Mouse (Mus musculus): Measurements from ENCODE around the gene Lactbl1.

The Lactbl1 gene

DNA sequence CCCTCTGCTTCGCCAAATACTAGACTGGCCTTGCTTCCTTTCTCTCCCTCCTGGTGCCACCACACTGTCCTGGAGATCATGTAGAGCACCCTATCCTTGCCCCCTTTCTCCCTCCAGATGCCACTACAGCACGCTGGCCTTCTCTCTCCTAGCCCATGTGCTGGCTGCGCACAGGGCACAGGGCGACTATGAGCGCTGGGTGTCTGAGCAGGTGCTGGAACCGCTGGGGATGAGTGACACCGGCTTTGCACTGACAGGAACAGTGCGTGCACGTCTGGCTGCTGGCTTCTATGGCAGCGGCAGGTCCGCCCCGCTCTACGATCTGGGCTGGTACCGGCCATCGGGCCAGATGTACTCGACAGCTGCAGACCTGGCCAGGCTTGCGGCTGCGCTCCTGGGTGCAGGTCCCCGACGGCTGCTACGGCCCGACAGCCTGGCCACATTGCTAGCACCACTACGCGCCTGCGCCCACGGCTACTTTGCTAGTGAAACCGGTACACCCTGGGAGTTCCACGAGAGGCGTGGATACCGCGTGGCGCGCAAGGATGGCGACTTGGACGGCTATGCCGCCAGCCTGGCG is 14.7 kb downstream of the Lactbl1 start:
- no peak for DNase-seq (ENCODE audit: low spot score)

DNA sequence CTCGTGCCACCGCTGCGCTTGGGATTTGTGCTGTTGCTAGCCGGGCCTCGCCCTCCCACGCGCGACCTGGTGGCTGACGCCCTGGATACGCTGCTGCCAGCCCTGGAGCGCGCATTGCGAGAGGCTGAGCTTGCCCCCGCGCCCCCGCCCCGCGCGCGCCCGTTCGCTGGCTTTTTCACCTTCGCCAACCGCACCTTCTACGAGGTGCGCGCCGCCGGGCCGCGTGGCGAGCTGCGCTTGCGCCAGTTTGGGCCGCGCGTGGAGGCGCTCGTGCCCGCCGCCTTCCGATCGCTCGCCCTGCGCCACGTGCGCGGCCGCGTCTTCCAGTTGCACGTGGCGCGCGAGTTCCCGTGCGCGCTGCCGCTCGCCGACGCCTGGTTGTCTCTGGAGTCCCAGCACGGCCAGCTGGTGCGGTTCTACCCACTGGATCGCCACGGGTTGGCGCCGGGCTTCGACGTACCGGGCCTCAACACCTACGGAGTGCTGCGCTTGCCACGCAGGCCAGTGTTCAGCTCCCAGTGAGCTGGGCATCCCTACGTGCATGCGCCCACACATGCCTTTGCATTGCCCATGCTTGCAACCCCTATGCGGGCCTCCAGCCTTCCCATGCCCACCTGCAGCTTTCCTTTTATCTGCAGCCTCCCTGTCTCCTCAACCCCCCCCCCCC is 15.3 kb downstream of the Lactbl1 start:
- DNase-seq (ENCODE audit: low spot score) = peak; percentile 24

- DNase-seq (ENCODE audit: low spot score) = no peak
Observed at GRCm38 (mm10) chr4:136638230-136638750, 15.9 kb downstream of the Lactbl1 start.

- no peak for DNase-seq (ENCODE audit: low spot score)
Observed at GRCm38 (mm10) chr4:136638890-136639289, 16.5 kb downstream of the Lactbl1 start.

GRCm38 (mm10) chr4:136648922-136649479 is 26.6 kb downstream of the Lactbl1 start:
- peak; percentile 88 for DNase-seq (ENCODE audit: low spot score)

GRCm38 (mm10) chr4:136649480-136650196 is 27.2 kb downstream of the Lactbl1 start:
- DNase-seq (ENCODE audit: low spot score) = no peak

DNA sequence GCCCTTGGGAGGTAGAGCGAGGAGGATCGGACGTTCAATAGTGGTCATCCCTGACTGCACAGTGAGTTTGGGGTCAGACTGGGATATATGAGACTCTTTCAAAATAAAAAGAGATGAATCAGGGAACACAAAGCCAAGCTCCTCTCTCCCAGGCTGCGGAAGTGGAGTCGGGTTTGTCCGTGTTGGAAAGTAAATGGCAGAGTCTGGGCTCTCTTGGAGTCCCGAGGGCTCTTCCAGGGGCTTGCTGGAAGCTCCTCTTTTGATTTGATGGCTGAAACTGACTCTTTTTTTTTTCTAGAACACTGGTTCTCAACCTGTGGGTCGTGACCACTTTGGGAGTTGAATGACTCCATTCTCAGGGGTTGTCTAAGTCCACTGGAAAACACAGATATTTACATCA is 27.8 kb downstream of the Lactbl1 start:
- no peak for DNase-seq (ENCODE audit: low spot score)

- DNase-seq (ENCODE audit: low spot score) = no peak
Observed at GRCm38 (mm10) chr4:136651357-136651811, 29.0 kb downstream of the Lactbl1 start.

DNA sequence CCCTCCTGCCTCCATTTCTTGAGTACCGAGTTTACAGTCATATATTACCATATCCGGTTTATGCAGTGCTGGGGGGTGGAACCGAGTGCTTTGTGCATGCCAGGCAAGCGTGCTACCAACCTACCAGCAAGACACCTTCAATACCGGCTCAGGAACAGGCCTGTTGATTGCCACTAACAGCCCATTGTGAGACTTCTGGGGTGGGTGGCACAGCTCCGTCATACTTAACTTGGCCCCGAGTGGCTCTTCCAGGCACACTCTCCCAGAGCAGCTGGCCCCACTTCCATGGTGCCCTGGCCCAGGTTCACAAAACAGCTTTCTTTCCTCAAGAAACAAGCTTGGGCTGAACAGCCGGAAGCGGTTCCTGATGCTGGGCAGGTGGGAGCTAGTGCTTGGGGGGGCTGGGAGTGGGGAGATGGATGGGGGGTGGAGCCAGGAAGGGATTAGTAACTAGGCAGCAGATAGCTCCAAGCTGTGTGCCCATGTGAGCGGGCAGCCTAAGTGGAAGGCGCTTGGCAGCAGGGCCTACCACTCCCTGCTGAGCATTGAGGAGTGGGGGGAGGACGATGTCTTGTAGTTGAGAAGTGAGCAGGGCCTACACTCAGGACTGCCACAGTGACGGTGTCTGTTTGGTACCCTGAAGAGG is 29.6 kb downstream of the Lactbl1 start:
- no peak for DNase-seq (ENCODE audit: low spot score)

GRCm38 (mm10) chr4:136652528-136652910 is 30.1 kb downstream of the Lactbl1 start:
- DNase-seq (ENCODE audit: low spot score) = no peak

GRCm38 (mm10) chr4:136653019-136653418 is 30.6 kb downstream of the Lactbl1 start:
- DNase-seq (ENCODE audit: low spot score) = no peak

DNA sequence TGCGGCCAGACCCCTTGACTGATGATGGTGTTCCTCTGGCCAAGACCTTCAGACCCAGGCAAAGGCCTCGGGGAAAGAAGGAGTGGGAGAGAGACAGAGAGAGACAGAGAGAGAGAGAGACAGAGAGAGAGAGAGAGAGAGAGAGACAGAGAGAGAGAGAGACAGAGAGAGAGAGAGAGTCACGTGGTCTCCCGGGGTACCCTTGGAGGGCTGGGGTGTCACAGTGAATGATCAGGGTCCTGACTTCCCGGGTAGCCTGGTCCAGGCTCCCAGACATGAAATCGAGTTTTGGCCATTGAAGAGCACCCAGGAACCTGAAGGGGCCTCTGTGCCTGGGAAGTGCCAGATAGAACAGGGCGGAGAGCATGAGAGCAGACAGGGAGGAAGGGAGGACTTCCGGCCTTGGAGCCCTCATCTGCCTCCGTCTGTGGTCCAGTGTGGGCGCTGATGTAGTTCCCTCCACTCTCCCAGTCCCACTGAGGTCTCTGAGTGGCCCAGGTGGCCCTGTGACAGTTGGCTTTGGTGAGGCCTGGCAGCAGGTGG is 31.3 kb downstream of the Lactbl1 start:
- no peak for DNase-seq (ENCODE audit: low spot score)

DNA sequence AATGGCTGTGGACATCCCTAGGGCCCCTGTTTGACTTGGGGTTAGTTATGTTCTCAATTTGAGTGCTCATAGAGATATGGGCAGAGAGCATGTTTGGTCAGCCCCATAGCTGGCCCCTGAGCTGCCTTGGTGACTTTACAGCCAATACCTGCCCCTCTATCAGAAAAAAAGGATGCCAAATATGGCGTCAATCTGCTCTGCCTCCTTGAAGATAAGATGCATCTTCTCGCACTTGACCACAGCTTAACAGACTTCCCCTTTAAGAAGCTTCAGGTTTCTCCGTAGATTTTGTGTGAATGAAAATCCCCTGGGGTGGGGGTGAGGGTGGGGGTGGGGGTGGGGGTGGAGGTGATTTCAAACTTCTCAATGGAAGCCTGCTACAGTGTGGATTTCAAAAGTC is 35.5 kb downstream of the Lactbl1 start:
- DNase-seq (ENCODE audit: low spot score) = no peak

DNA sequence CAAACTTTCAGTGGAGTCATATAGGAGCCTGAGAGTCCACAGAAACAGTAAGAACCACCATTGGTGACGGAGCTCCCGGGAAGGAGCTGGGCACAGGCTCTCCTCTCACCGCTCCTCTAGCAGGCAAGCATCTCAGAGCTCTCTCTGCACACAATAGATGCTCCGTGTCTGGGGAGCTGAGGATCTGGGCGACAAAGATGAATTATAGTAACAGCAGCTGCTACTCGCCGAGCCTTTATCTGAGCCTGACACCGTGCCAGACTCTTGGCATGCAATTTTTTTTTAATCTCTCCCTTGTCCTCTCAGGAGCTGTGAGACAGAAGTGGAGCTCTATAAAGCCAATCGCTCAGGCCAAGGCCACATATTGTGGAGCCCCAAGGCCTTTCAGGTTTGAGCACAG is 42.6 kb downstream of the Lactbl1 start:
- no peak for DNase-seq (ENCODE audit: low spot score)

DNA sequence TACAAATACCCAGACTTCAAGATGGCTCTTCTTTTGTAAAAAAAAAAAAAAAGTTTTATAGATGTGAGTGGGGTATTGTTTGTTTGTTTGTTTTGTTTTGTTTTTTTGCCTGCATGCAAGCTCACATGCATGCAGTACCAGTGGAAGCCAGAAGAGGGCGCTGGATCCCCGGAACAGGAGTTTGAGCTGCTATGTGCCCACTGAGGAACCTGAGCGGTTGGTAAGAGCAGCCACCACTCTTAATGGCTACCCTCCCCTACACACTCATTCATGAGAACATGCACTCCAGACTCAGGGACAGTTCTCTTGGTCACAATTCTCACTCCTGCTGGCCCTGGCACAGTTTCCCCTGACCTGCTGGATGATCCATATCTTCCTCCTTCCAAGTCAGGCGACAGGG is 43.6 kb downstream of the Lactbl1 start:
- DNase-seq (ENCODE audit: low spot score) = no peak

- DNase-seq (ENCODE audit: low spot score) = no peak
Observed at GRCm38 (mm10) chr4:136667757-136668156, 45.3 kb downstream of the Lactbl1 start.

GRCm38 (mm10) chr4:136672335-136673090 is 50.1 kb downstream of the Lactbl1 start:
- no peak for DNase-seq (ENCODE audit: low spot score)

GRCm38 (mm10) chr4:136675439-136675838 is 53.0 kb downstream of the Lactbl1 start:
- no peak for DNase-seq (ENCODE audit: low spot score)

GRCm38 (mm10) chr4:136678480-136678879 is 56.1 kb downstream of the Lactbl1 start:
- DNase-seq (ENCODE audit: low spot score) = peak; percentile 83

GRCm38 (mm10) chr4:136679221-136679620 is 56.8 kb downstream of the Lactbl1 start:
- DNase-seq (ENCODE audit: low spot score) = no peak

DNA sequence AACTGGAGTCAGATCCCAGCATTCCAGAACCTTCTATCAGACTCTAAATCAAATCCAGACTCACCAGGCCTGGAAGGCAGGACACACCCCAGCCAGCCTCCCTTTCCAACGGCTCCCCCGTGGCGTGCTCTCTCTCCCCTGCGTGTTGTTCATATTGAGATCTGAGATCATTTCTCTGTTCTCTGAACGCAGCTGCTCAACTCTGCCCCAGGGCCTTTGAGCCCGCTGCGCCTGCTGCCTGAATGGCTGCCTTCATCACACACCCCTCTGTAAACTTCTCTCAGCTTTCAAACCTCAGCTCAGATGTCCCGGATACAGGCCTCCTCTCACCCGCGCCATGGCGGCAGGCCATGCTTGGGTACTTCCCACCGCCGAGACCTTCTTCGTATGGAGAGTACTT is 58.2 kb downstream of the Lactbl1 start:
- DNase-seq (ENCODE audit: low spot score) = no peak

Data from urinary bladder, postnatal 14 days (tissue).